Mouse (Mus musculus): Measurements from ENCODE around the gene Cd160. TPM values are rescaled to one million over a fixed set of nuclear protein-coding genes. Genes with fewer than 3 reads are reported as not detected.

Gene Cd160
- polyA plus RNA-seq, 1 experiment from 2014 or later, result 0.15 TPM

GRCm38 (mm10) chr3:96808136-96808535, 21.0 kb downstream of the Cd160 start:
- 79% methylated on average over 3 of the region's 3 CpGs for WGBS

GRCm38 (mm10) chr3:96802214-96802613, 26.9 kb downstream of the Cd160 start:
- DNase-seq (ENCODE audit: low spot score) (no peak), ATAC-seq (ENCODE audit: insufficient read depth, low FRiP score, low TSS enrichment) (no peak)
- Histone ChIP-seq H3K4me3 (ENCODE audit: low read depth, low read length) (no peak overlapping the region), H3K36me3 (ENCODE audit: control insufficient read depth, insufficient read depth, low read length) (no peaks in the 10 kb centered on the region), H3K9me3 (ENCODE audit: control insufficient read depth, low read length) (no peaks in the 10 kb centered on the region), H3K27me3 (ENCODE audit: control insufficient read depth, insufficient read depth, low read length) (no peaks in the 10 kb centered on the region), H3K9ac (ENCODE audit: low read length) (no peak overlapping the region), H3K4me1 (ENCODE audit: control insufficient read depth, insufficient read depth, low read length) (no peaks in the 10 kb centered on the region), H3K4me2 (ENCODE audit: low read depth) (no peak overlapping the region), H3K27ac (ENCODE audit: low read depth, low read length) (no peak overlapping the region)
- 81% methylated on average over 1 of the region's 1 CpGs for WGBS

More at GRCm38 (mm10) chr3:96808136-96808535, 21.0 kb downstream of the Cd160 start:
- Histone ChIP-seq H3K9me3 (ENCODE audit: control insufficient read depth, low read length) (no peaks in the 10 kb centered on the region), H3K4me1 (ENCODE audit: control insufficient read depth, insufficient read depth, low read length) (no peaks in the 10 kb centered on the region), H3K9ac (ENCODE audit: low read length) (no peak overlapping the region), H3K27ac (ENCODE audit: low read depth, low read length) (no peak overlapping the region), H3K4me3 (ENCODE audit: low read depth, low read length) (no peak overlapping the region), H3K27me3 (ENCODE audit: control insufficient read depth, insufficient read depth, low read length) (no peaks in the 10 kb centered on the region), H3K4me2 (ENCODE audit: low read depth) (no peak overlapping the region), H3K36me3 (ENCODE audit: control insufficient read depth, insufficient read depth, low read length) (no peaks in the 10 kb centered on the region)
- ATAC-seq (ENCODE audit: insufficient read depth, low FRiP score, low TSS enrichment), result no peak
- no peak for DNase-seq (ENCODE audit: low spot score)

- ATAC-seq (ENCODE audit: insufficient read depth, low FRiP score, low TSS enrichment) (no peak), DNase-seq (ENCODE audit: low spot score) (no peak)
- Histone ChIP-seq H3K9me3 (ENCODE audit: control insufficient read depth, low read length) (no peaks in the 10 kb centered on the region), H3K4me3 (ENCODE audit: low read depth, low read length) (no peak overlapping the region), H3K27me3 (ENCODE audit: control insufficient read depth, insufficient read depth, low read length) (no peaks in the 10 kb centered on the region), H3K4me1 (ENCODE audit: control insufficient read depth, insufficient read depth, low read length) (no peaks in the 10 kb centered on the region), H3K27ac (ENCODE audit: low read depth, low read length) (no peak overlapping the region), H3K4me2 (ENCODE audit: low read depth) (no peak overlapping the region), H3K9ac (ENCODE audit: low read length) (no peak overlapping the region), H3K36me3 (ENCODE audit: control insufficient read depth, insufficient read depth, low read length) (no peaks in the 10 kb centered on the region; the same call in 1 of the 2 replicates)
- WGBS, result 82% methylated on average over 11 of the region's 11 CpGs
These were observed 28.9 kb downstream of the Cd160 start for GRCm38 (mm10) chr3:96800254-96800653.

DNA sequence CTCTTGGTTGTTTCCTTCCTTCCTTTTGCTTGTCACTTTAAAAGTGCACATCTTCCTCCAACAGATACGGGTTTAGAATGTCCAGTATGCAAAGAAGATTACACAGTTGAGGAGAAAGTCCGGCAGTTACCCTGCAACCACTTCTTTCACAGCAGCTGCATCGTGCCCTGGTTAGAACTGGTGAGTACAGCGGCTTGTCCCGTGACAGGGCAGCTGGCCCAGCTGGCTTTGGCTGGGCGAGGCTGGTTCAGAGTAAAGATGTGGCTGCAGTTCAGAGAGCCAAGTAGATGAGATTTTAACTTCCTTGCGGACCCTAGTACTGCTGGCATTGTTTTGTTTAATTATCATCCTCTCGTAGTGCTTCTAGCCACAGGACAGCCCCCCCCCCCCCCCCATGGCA, 40.6 kb downstream of the Cd160 start:
- 91% methylated on average over 8 of the region's 8 CpGs for whole genome bisulfite sequencing
- Histone ChIP-seq H3K9ac (ENCODE audit: low read length) (no peak overlapping the region), H3K4me1 (ENCODE audit: control insufficient read depth, insufficient read depth, low read length) (no peaks in the 10 kb centered on the region), H3K9me3 (ENCODE audit: control insufficient read depth, low read length) (no peaks in the 10 kb centered on the region), H3K36me3 (ENCODE audit: control insufficient read depth, insufficient read depth, low read length) (no peaks in the 10 kb centered on the region; the same call in 1 of the 2 replicates), H3K27ac (ENCODE audit: low read depth, low read length) (no peak overlapping the region), H3K27me3 (ENCODE audit: control insufficient read depth, insufficient read depth, low read length) (no peaks in the 10 kb centered on the region), H3K4me2 (ENCODE audit: low read depth) (no peak overlapping the region), H3K4me3 (ENCODE audit: low read depth, low read length) (no peak overlapping the region)
- ATAC-seq (ENCODE audit: insufficient read depth, low FRiP score, low TSS enrichment) (no peak), DNase-seq (ENCODE audit: low spot score) (no peak)

GRCm38 (mm10) chr3:96787784-96788183, 41.4 kb downstream of the Cd160 start:
- Histone ChIP-seq H3K9ac (ENCODE audit: low read length) (no peak overlapping the region), H3K4me2 (ENCODE audit: low read depth) (no peak overlapping the region), H3K4me3 (ENCODE audit: low read depth, low read length) (no peak overlapping the region), H3K36me3 (ENCODE audit: control insufficient read depth, insufficient read depth, low read length) (no peaks in the 10 kb centered on the region; the same call in 1 of the 2 replicates), H3K4me1 (ENCODE audit: control insufficient read depth, insufficient read depth, low read length) (no peaks in the 10 kb centered on the region), H3K9me3 (ENCODE audit: control insufficient read depth, low read length) (no peaks in the 10 kb centered on the region), H3K27me3 (ENCODE audit: control insufficient read depth, insufficient read depth, low read length) (no peaks in the 10 kb centered on the region), H3K27ac (ENCODE audit: low read depth, low read length) (no peak overlapping the region)
- ATAC-seq (ENCODE audit: insufficient read depth, low FRiP score, low TSS enrichment), result no peak
- no peak for DNase-seq (ENCODE audit: low spot score)
- whole genome bisulfite sequencing, result 94% methylated on average over 1 of the region's 1 CpGs

- H3K9me3 ChIP-seq (ENCODE audit: control insufficient read depth, low read length), result no peaks in the 10 kb centered on the region
- no peaks in the 10 kb centered on the region for H3K27me3 ChIP-seq (ENCODE audit: control insufficient read depth, insufficient read depth, low read length)
- H3K4me3 ChIP-seq (ENCODE audit: low read depth, low read length), result no peak overlapping the region
- no peaks in the 10 kb centered on the region for H3K36me3 ChIP-seq (ENCODE audit: control insufficient read depth, insufficient read depth, low read length)
- ATAC-seq (ENCODE audit: insufficient read depth, low FRiP score, low TSS enrichment) (no peak), DNase-seq (ENCODE audit: low spot score) (no peak)
- H3K27ac ChIP-seq (ENCODE audit: low read depth, low read length), result no peak overlapping the region
- WGBS, result 81% methylated on average over 8 of the region's 8 CpGs
- no peak overlapping the region for H3K9ac ChIP-seq (ENCODE audit: low read length)
- no peaks in the 10 kb centered on the region for H3K4me1 ChIP-seq (ENCODE audit: control insufficient read depth, insufficient read depth, low read length)
- H3K4me2 ChIP-seq (ENCODE audit: low read depth), result no peak overlapping the region
These were observed 46.9 kb downstream of the Cd160 start for GRCm38 (mm10) chr3:96782236-96782635.

- Histone ChIP-seq H3K27ac (ENCODE audit: low read depth, low read length) (no peak overlapping the region), H3K9me3 (ENCODE audit: control insufficient read depth, low read length) (no peaks in the 10 kb centered on the region), H3K27me3 (ENCODE audit: control insufficient read depth, insufficient read depth, low read length) (no peaks in the 10 kb centered on the region), H3K36me3 (ENCODE audit: control insufficient read depth, insufficient read depth, low read length) (no peaks in the 10 kb centered on the region), H3K9ac (ENCODE audit: low read length) (no peak overlapping the region), H3K4me3 (ENCODE audit: low read depth, low read length) (no peak overlapping the region), H3K4me1 (ENCODE audit: control insufficient read depth, insufficient read depth, low read length) (no peaks in the 10 kb centered on the region), H3K4me2 (ENCODE audit: low read depth) (no peak overlapping the region)
- ATAC-seq (ENCODE audit: insufficient read depth, low FRiP score, low TSS enrichment), result no peak
- no peak for DNase-seq (ENCODE audit: low spot score)
- 69% methylated on average over 3 of the region's 3 CpGs for WGBS
These were observed 52.0 kb downstream of the Cd160 start for GRCm38 (mm10) chr3:96777120-96777519.

- no peak overlapping the region for H3K27ac ChIP-seq (ENCODE audit: low read depth, low read length)
- H3K4me3 ChIP-seq (ENCODE audit: low read depth, low read length), result no peak overlapping the region
- H3K36me3 ChIP-seq (ENCODE audit: control insufficient read depth, insufficient read depth, low read length), result no peaks in the 10 kb centered on the region
- no peaks in the 10 kb centered on the region for H3K27me3 ChIP-seq (ENCODE audit: control insufficient read depth, insufficient read depth, low read length)
- no peaks in the 10 kb centered on the region for H3K9me3 ChIP-seq (ENCODE audit: control insufficient read depth, low read length)
- ATAC-seq (ENCODE audit: insufficient read depth, low FRiP score, low TSS enrichment), result no peak
- DNase-seq (ENCODE audit: low spot score), result no peak
- 71% methylated on average over 1 of the region's 1 CpGs for WGBS
- no peak overlapping the region for H3K9ac ChIP-seq (ENCODE audit: low read length)
- H3K4me2 ChIP-seq (ENCODE audit: low read depth), result no peak overlapping the region
- no peaks in the 10 kb centered on the region for H3K4me1 ChIP-seq (ENCODE audit: control insufficient read depth, insufficient read depth, low read length)
These were observed 56.2 kb downstream of the Cd160 start for GRCm38 (mm10) chr3:96772949-96773348.

- ATAC-seq (ENCODE audit: insufficient read depth, low FRiP score, low TSS enrichment), result no peak
- DNase-seq (ENCODE audit: low spot score), result no peak
- Histone ChIP-seq H3K4me1 (ENCODE audit: control insufficient read depth, insufficient read depth, low read length) (no peaks in the 10 kb centered on the region), H3K27me3 (ENCODE audit: control insufficient read depth, insufficient read depth, low read length) (no peaks in the 10 kb centered on the region), H3K9ac (ENCODE audit: low read length) (no peak overlapping the region), H3K4me2 (ENCODE audit: low read depth) (no peak overlapping the region), H3K36me3 (ENCODE audit: control insufficient read depth, insufficient read depth, low read length) (no peaks in the 10 kb centered on the region), H3K4me3 (ENCODE audit: low read depth, low read length) (no peak overlapping the region), H3K9me3 (ENCODE audit: control insufficient read depth, low read length) (no peaks in the 10 kb centered on the region), H3K27ac (ENCODE audit: low read depth, low read length) (no peak overlapping the region)
- 96% methylated on average over 5 of the region's 5 CpGs for WGBS
These were observed 59.2 kb downstream of the Cd160 start for GRCm38 (mm10) chr3:96769971-96770370.

All from neural tube, embryonic 11.5 days (tissue).